Mouse (Mus musculus) neural tube, embryonic 12.5 days (tissue): ENCODE results near the gene Lhfpl2. TPM values are rescaled to one million over a fixed set of nuclear protein-coding genes. Genes with fewer than 3 reads are reported as not detected.

Experiments
- ATAC-seq: fragments of 200-750 bp; cut with Nextera tagmentation; 2 replicates; pipeline ENCODE4 v1.8.0; 2017; ENCODE audit warnings: low read depth, mild to moderate bottlenecking, moderate TSS enrichment, moderate library complexity; ENCODE audit not compliant: low FRiP score
- H3K27ac ChIP-seq: fragments of 300-500 bp; sonication (generic); 2 replicates; pipeline ENCODE4 v1.5.1; 2016
- H3K27me3 ChIP-seq: fragments of 300-500 bp; sonication (generic); replicated peaks from 2 replicates; pipeline ENCODE4 v1.6.1; 2016; ENCODE audit warnings: mild to moderate bottlenecking
- H3K36me3 ChIP-seq: fragments of 300-500 bp; sonication (generic); 2 replicates; pipeline ENCODE4 v1.6.1; 2016; ENCODE audit warnings: mild to moderate bottlenecking
- H3K4me1 ChIP-seq: fragments of 300-500 bp; sonication (generic); 2 replicates; pipeline ENCODE4 v1.6.1; 2016
- H3K4me2 ChIP-seq: fragments of 300-500 bp; sonication (generic); replicated peaks from 2 replicates; pipeline ENCODE4 v1.6.1; 2016; ENCODE audit warnings: mild to moderate bottlenecking
- H3K4me3 ChIP-seq: fragments of 300-500 bp; sonication (generic); 2 replicates; pipeline ENCODE4 v1.5.1; 2016
- H3K9ac ChIP-seq: fragments of 300-500 bp; sonication (generic); 2 replicates; pipeline ENCODE4 v1.6.1; 2016; ENCODE audit warnings: mild to moderate bottlenecking
- H3K9me3 ChIP-seq: fragments of 300-500 bp; sonication (generic); 2 replicates; pipeline ENCODE4 v1.6.1; 2016; ENCODE audit warnings: mild to moderate bottlenecking
- WGBS: fragments of 180-500 bp; shearing (Covaris S2); methylation state at CpG from one replicate; pipeline ENCODE4 v1.1.7; 2016; 5-methylcytosine and 5-hydroxymethylcytosine counted together
- polyA plus RNA-seq: library from polyadenylated mRNA; unstranded; fragments of >200 nt; fragmentation: Nextera tagmentation; extraction: Ambion mirVana; gene quantifications from 2 replicates; pipeline ENCODE4 v1.2.1, GENCODE M21; 2016

Lhfpl2 gene
- polyA plus RNA-seq, 1 experiment from 2014 or later, result 24.2 TPM

GRCm38 (mm10) chr13:94134646-94135045, 77.0 kb downstream of the Lhfpl2 start:
- ATAC-seq, result no peak
- H3K9ac ChIP-seq, result no peak overlapping the region
- H3K27me3 ChIP-seq, result no peaks in the 10 kb centered on the region
- no peaks in the 10 kb centered on the region for H3K36me3 ChIP-seq
- H3K27ac ChIP-seq, result no peak overlapping the region
- no peak overlapping the region for H3K4me3 ChIP-seq
- H3K9me3 ChIP-seq, result no peaks in the 10 kb centered on the region
- no peak overlapping the region for H3K4me2 ChIP-seq
- 0 out of 2 replicates have a peak, but pooled peaks cover 10% of the 10 kb centered on the region for H3K4me1 ChIP-seq
- 76% methylated on average over 7 of the region's 7 CpGs for WGBS

- H3K4me3 ChIP-seq, result no peak overlapping the region
- H3K36me3 ChIP-seq, result no peaks in the 10 kb centered on the region
- no peak overlapping the region for H3K4me2 ChIP-seq
- WGBS, result 76% methylated on average over 7 of the region's 7 CpGs
- 0 out of 2 replicates have a peak, but pooled peaks cover 10% of the 10 kb centered on the region for H3K4me1 ChIP-seq
- no peak overlapping the region for H3K27ac ChIP-seq
- no peak overlapping the region for H3K9ac ChIP-seq
- ATAC-seq, result no peak
- H3K9me3 ChIP-seq, result no peaks in the 10 kb centered on the region
- no peaks in the 10 kb centered on the region for H3K27me3 ChIP-seq
Observed at GRCm38 (mm10) chr13:94135180-94135579, 77.6 kb downstream of the Lhfpl2 start.

- Histone ChIP-seq H3K9me3 (no peaks in the 10 kb centered on the region), H3K9ac (no peak overlapping the region), H3K4me3 (no peak overlapping the region), H3K27me3 (peaks cover 4% of the 10 kb centered on the region), H3K4me1 (peaks cover 22% of the 10 kb centered on the region), H3K4me2 (no peak overlapping the region), H3K27ac (no peak overlapping the region), H3K36me3 (no peaks in the 10 kb centered on the region)
- 65% methylated on average over 14 of the region's 14 CpGs for WGBS
- ATAC-seq, result no peak
Observed at GRCm38 (mm10) chr13:94139713-94140445, 82.3 kb downstream of the Lhfpl2 start.

- Histone ChIP-seq H3K4me3 (no peak overlapping the region), H3K27ac (no peak overlapping the region), H3K4me1 (peaks cover 22% of the 10 kb centered on the region), H3K9me3 (no peaks in the 10 kb centered on the region), H3K9ac (no peak overlapping the region), H3K27me3 (peaks cover 4% of the 10 kb centered on the region), H3K4me2 (no peak overlapping the region), H3K36me3 (no peaks in the 10 kb centered on the region)
- 76% methylated on average over 4 of the region's 4 CpGs for WGBS
- ATAC-seq, result no peak
Observed at GRCm38 (mm10) chr13:94140446-94140845, 82.8 kb downstream of the Lhfpl2 start.

- H3K9me3 ChIP-seq, result no peaks in the 10 kb centered on the region
- peaks cover 17% of the 10 kb centered on the region for H3K4me1 ChIP-seq
- 0 out of 2 replicates have a peak overlapping the region, but pooled peaks have one; percentile 42 for H3K27ac ChIP-seq
- ATAC-seq, result peak; percentile 65; the same call in 1 of the 2 replicates
- H3K36me3 ChIP-seq, result no peaks in the 10 kb centered on the region
- no peak overlapping the region for H3K9ac ChIP-seq
- no peak overlapping the region for H3K4me3 ChIP-seq
- H3K27me3 ChIP-seq, result peaks cover 4% of the 10 kb centered on the region
- WGBS, result 8% methylated on average over 12 of the region's 12 CpGs
- peak overlapping the region; percentile 29 for H3K4me2 ChIP-seq
Observed at GRCm38 (mm10) chr13:94143063-94143652, 85.6 kb downstream of the Lhfpl2 start.

- Histone ChIP-seq H3K9ac (no peak overlapping the region), H3K27me3 (peaks cover 4% of the 10 kb centered on the region), H3K4me3 (no peak overlapping the region), H3K27ac (no peak overlapping the region), H3K36me3 (no peaks in the 10 kb centered on the region), H3K9me3 (no peaks in the 10 kb centered on the region), H3K4me1 (peaks cover 17% of the 10 kb centered on the region), H3K4me2 (no peak overlapping the region)
- no peak for ATAC-seq
- 75% methylated on average over 8 of the region's 8 CpGs for WGBS
Observed at GRCm38 (mm10) chr13:94144451-94144850, 86.9 kb downstream of the Lhfpl2 start.

GRCm38 (mm10) chr13:94147257-94147656, 89.7 kb downstream of the Lhfpl2 start:
- Histone ChIP-seq H3K9me3 (no peaks in the 10 kb centered on the region), H3K27me3 (peaks cover 4% of the 10 kb centered on the region; the same call in 1 of the 2 replicates), H3K27ac (no peak overlapping the region), H3K9ac (no peak overlapping the region), H3K4me3 (no peak overlapping the region), H3K4me2 (no peak overlapping the region), H3K36me3 (no peaks in the 10 kb centered on the region), H3K4me1 (peaks cover 26% of the 10 kb centered on the region)
- ATAC-seq, result no peak
- WGBS, result 59% methylated on average over 4 of the region's 4 CpGs

- Histone ChIP-seq H3K9ac (no peak overlapping the region), H3K36me3 (no peaks in the 10 kb centered on the region), H3K4me2 (no peak overlapping the region), H3K4me3 (no peak overlapping the region), H3K27ac (no peak overlapping the region), H3K4me1 (peaks cover 13% of the 10 kb centered on the region; the same call in 1 of the 2 replicates), H3K9me3 (no peaks in the 10 kb centered on the region), H3K27me3 (no peaks in the 10 kb centered on the region)
- no peak for ATAC-seq
- whole genome bisulfite sequencing, result 83% methylated on average over 5 of the region's 5 CpGs
Observed at GRCm38 (mm10) chr13:94149006-94149405, 91.4 kb downstream of the Lhfpl2 start.

GRCm38 (mm10) chr13:94149781-94150180, 92.2 kb downstream of the Lhfpl2 start:
- Histone ChIP-seq H3K9me3 (no peaks in the 10 kb centered on the region), H3K27me3 (no peaks in the 10 kb centered on the region), H3K4me3 (no peak overlapping the region), H3K36me3 (no peaks in the 10 kb centered on the region), H3K4me2 (no peak overlapping the region), H3K27ac (no peak overlapping the region), H3K4me1 (peaks cover 9% of the 10 kb centered on the region; the same call in 1 of the 2 replicates), H3K9ac (no peak overlapping the region)
- WGBS, result 92% methylated on average over 8 of the region's 8 CpGs
- ATAC-seq, result no peak

GRCm38 (mm10) chr13:94151308-94151707, 93.7 kb downstream of the Lhfpl2 start:
- WGBS, result 38% methylated on average over 4 of the region's 4 CpGs
- H3K9ac ChIP-seq, result no peak overlapping the region
- peaks cover 13% of the 10 kb centered on the region; the same call in 1 of the 2 replicates for H3K4me1 ChIP-seq
- no peaks in the 10 kb centered on the region for H3K27me3 ChIP-seq
- no peak overlapping the region for H3K4me3 ChIP-seq
- no peak overlapping the region for H3K4me2 ChIP-seq
- ATAC-seq, result no peak
- no peaks in the 10 kb centered on the region for H3K36me3 ChIP-seq
- no peak overlapping the region for H3K27ac ChIP-seq
- H3K9me3 ChIP-seq, result no peaks in the 10 kb centered on the region

- WGBS, result 95% methylated on average over 10 of the region's 10 CpGs
- H3K4me1 ChIP-seq, result peaks cover 13% of the 10 kb centered on the region; the same call in 1 of the 2 replicates
- no peak overlapping the region for H3K4me3 ChIP-seq
- H3K4me2 ChIP-seq, result no peak overlapping the region
- no peak overlapping the region for H3K27ac ChIP-seq
- H3K27me3 ChIP-seq, result no peaks in the 10 kb centered on the region
- no peaks in the 10 kb centered on the region for H3K9me3 ChIP-seq
- no peak overlapping the region for H3K9ac ChIP-seq
- H3K36me3 ChIP-seq, result no peaks in the 10 kb centered on the region
- no peak for ATAC-seq
Observed at GRCm38 (mm10) chr13:94152836-94153235, 95.2 kb downstream of the Lhfpl2 start.

GRCm38 (mm10) chr13:94153658-94154057, 96.1 kb downstream of the Lhfpl2 start:
- no peak overlapping the region for H3K9ac ChIP-seq
- H3K4me2 ChIP-seq, result no peak overlapping the region
- no peaks in the 10 kb centered on the region for H3K36me3 ChIP-seq
- H3K9me3 ChIP-seq, result no peaks in the 10 kb centered on the region
- peaks cover 13% of the 10 kb centered on the region; the same call in 1 of the 2 replicates for H3K4me1 ChIP-seq
- H3K27me3 ChIP-seq, result no peaks in the 10 kb centered on the region
- no peak overlapping the region for H3K27ac ChIP-seq
- no peak for ATAC-seq
- WGBS, result 93% methylated on average over 6 of the region's 6 CpGs
- H3K4me3 ChIP-seq, result no peak overlapping the region
